Mouse (Mus musculus) kidney, adult 2 months (tissue): Measurements from ENCODE around the gene Ttll6. TPM values are rescaled to one million over a fixed set of nuclear protein-coding genes. Genes with fewer than 3 reads are reported as not detected.

Experiments used
- DNase-seq: peaks from one replicate; pipeline ENCODE4 v3.0.0; 2021
- H3K27ac ChIP-seq: fragments of 200-500 bp; 2 replicates; pipeline ENCODE4 v1.5.1; 2012; ENCODE audit warnings: low read depth, low read length, control low read depth, inconsistent platforms; ENCODE audit not compliant: insufficient read depth
- H3K27me3 ChIP-seq: fragments of 200-500 bp; replicated peaks from 2 replicates; pipeline ENCODE4 v1.6.1; 2012; ENCODE audit warnings: mild to moderate bottlenecking, moderate library complexity, low read length, inconsistent platforms; ENCODE audit not compliant: control insufficient read depth, insufficient read depth
- H3K36me3 ChIP-seq: fragments of 200-500 bp; 2 replicates; pipeline ENCODE4 v1.6.1; 2012; ENCODE audit warnings: mild to moderate bottlenecking, moderate library complexity, low read length, inconsistent platforms; ENCODE audit not compliant: control insufficient read depth, insufficient read depth
- H3K4me1 ChIP-seq: fragments of 200-500 bp; 2 replicates; pipeline ENCODE4 v1.6.1; 2011; ENCODE audit warnings: low read length; ENCODE audit not compliant: control insufficient read depth, insufficient read depth
- H3K4me3 ChIP-seq: fragments of 200-500 bp; 2 replicates; pipeline ENCODE4 v1.5.1; 2011; ENCODE audit warnings: mild to moderate bottlenecking, low read depth, low read length, control low read depth; ENCODE audit not compliant: insufficient read depth
- CTCF ChIP-seq: fragments of 200-500 bp; conservative IDR thresholded peaks from 2 replicates; pipeline ENCODE4 v1.5.1; 2011; ENCODE audit warnings: low read depth, mild to moderate bottlenecking, control low read depth, low read length, moderate library complexity, mixed read lengths; ENCODE audit not compliant: insufficient read depth, insufficient read length
- POLR2A ChIP-seq: fragments of 200-500 bp; IDR thresholded peaks from one replicate; pipeline ENCODE4 v1.6.1; 2011; ENCODE audit warnings: low read depth, low read length, control low read depth
- WGBS: fragments of 180-500 bp; shearing (Covaris S2); methylation state at CpG from one replicate; pipeline ENCODE4 v1.1.7; 2018; 5-methylcytosine and 5-hydroxymethylcytosine counted together
- polyA plus RNA-seq: library from polyadenylated mRNA; depleted of rRNA; stranded (reverse); fragments of >200 nt; gene quantifications from 2 replicates; pipeline ENCODE4 v1.2.3, GENCODE M21; 2012

Gene Ttll6
- polyA plus RNA-seq, 1 experiment: 0.05 TPM

- H3K27ac ChIP-seq: no peak overlapping the region
- H3K27me3 ChIP-seq: no peaks in the 10 kb centered on the region
- 64% methylated on average over 10 of the region's 10 CpGs for WGBS
- H3K4me3 ChIP-seq: no peak overlapping the region
- no peaks in the 10 kb centered on the region for H3K36me3 ChIP-seq
- DNase-seq: no peak
- TF ChIP-seq POLR2A: no peak
- no peak for TF ChIP-seq CTCF
- no peaks in the 10 kb centered on the region for H3K4me1 ChIP-seq
These were observed 3.0 kb upstream of the Ttll6 start for GRCm38 (mm10) chr11:96130606-96131005.

- TF ChIP-seq CTCF (no peak), POLR2A (no peak)
- 81% methylated on average over 8 of the region's 8 CpGs for WGBS
- no peak overlapping the region for H3K27ac ChIP-seq
These were observed 2.3 kb downstream of the Ttll6 start for GRCm38 (mm10) chr11:96135847-96136246.

GRCm38 (mm10) chr11:96140726-96141175, 7.2 kb downstream of the Ttll6 start:
- no peaks in the 10 kb centered on the region for H3K27me3 ChIP-seq
- H3K36me3 ChIP-seq: no peaks in the 10 kb centered on the region
- peak overlapping the region; percentile 18; the same call in 1 of the 2 replicates for H3K27ac ChIP-seq
- TF ChIP-seq CTCF (no peak), POLR2A (no peak)
- peak; percentile 80 for DNase-seq
- WGBS: 12% methylated on average over 4 of the region's 4 CpGs
- H3K4me1 ChIP-seq: 0 out of 2 replicates have a peak, but pooled peaks cover 3% of the 10 kb centered on the region
- no peak overlapping the region for H3K4me3 ChIP-seq

More at GRCm38 (mm10) chr11:96135847-96136246, 2.3 kb downstream of the Ttll6 start:
- Histone ChIP-seq H3K36me3 (no peaks in the 10 kb centered on the region), H3K27me3 (no peaks in the 10 kb centered on the region), H3K4me3 (no peak overlapping the region), H3K4me1 (no peaks in the 10 kb centered on the region)
- no peak for DNase-seq

GRCm38 (mm10) chr11:96143766-96144165, 10.2 kb downstream of the Ttll6 start:
- TF ChIP-seq POLR2A (no peak), CTCF (no peak)
- Histone ChIP-seq H3K27me3 (no peaks in the 10 kb centered on the region), H3K4me1 (0 out of 2 replicates have a peak, but pooled peaks cover 3% of the 10 kb centered on the region), H3K4me3 (no peak overlapping the region), H3K36me3 (no peaks in the 10 kb centered on the region), H3K27ac (no peak overlapping the region)
- WGBS: 71% methylated on average over 4 of the region's 4 CpGs
- no peak for DNase-seq

GRCm38 (mm10) chr11:96145622-96146270, 12.2 kb downstream of the Ttll6 start:
- H3K36me3 ChIP-seq: no peaks in the 10 kb centered on the region
- H3K27me3 ChIP-seq: no peaks in the 10 kb centered on the region
- peak; percentile 79 for DNase-seq
- 2% methylated on average over 15 of the region's 15 CpGs for WGBS
- no peak overlapping the region for H3K4me3 ChIP-seq
- TF ChIP-seq POLR2A (no peak), CTCF (peak; percentile 84)
- H3K27ac ChIP-seq: no peak overlapping the region
- H3K4me1 ChIP-seq: 0 out of 2 replicates have a peak, but pooled peaks cover 3% of the 10 kb centered on the region

- WGBS: 67% methylated on average over 6 of the region's 6 CpGs
- Histone ChIP-seq H3K36me3 (no peaks in the 10 kb centered on the region), H3K4me1 (no peaks in the 10 kb centered on the region), H3K27me3 (no peaks in the 10 kb centered on the region), H3K27ac (no peak overlapping the region), H3K4me3 (no peak overlapping the region)
- no peak for DNase-seq
- no peak for TF ChIP-seq CTCF
- TF ChIP-seq POLR2A: no peak
These were observed 13.9 kb downstream of the Ttll6 start for GRCm38 (mm10) chr11:96147471-96147870.

- H3K4me1 ChIP-seq: no peaks in the 10 kb centered on the region
- H3K4me3 ChIP-seq: no peak overlapping the region
- H3K27ac ChIP-seq: no peak overlapping the region
- H3K27me3 ChIP-seq: no peaks in the 10 kb centered on the region
- H3K36me3 ChIP-seq: no peaks in the 10 kb centered on the region
- DNase-seq: no peak
- 39% methylated on average over 12 of the region's 12 CpGs for WGBS
- TF ChIP-seq CTCF: no peak
- TF ChIP-seq POLR2A: no peak
These were observed 31.2 kb downstream of the Ttll6 start for GRCm38 (mm10) chr11:96164769-96165168.
